Mouse (Mus musculus): ENCODE measurements around the gene Ccdc33. TPM values are rescaled to one million over a fixed set of nuclear protein-coding genes. Genes with fewer than 3 reads are reported as not detected.

Gene Ccdc33
- polyA plus RNA-seq, 1 experiment from 2014 or later: not detected

DNA sequence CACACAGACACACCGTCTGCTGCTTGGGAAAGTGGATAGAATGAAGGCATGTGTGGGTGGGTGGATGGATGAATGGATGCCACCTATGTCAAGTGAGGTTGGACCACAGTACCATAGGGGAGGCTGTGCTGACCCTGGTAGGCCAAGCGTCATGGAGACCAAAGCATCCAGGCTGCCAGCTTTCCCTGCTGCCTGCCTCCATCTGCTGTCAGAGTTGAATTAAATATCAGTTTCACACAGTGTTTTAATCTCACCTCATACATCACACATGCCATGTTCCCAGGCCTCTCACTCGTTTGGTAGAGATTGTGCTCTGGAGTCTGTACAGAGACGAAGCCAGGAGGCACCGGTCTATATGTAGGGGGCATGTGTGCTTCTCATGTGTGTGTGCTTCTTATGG, 7.8 kb downstream of the Ccdc33 start:
- no peak overlapping the region for H3K4me2 ChIP-seq
- no peaks in the 10 kb centered on the region for H3K9me3 ChIP-seq (replicated peaks)
- ATAC-seq (replicated peaks; ENCODE audit: insufficient number of reproducible peaks, insufficient read depth, low FRiP score, low read depth): no peak
- WGBS: 64% methylated on average over 5 of the region's 5 CpGs
- H3K27me3 ChIP-seq: peaks cover 30% of the 10 kb centered on the region
- H3K4me1 ChIP-seq (replicated peaks): peaks cover 29% of the 10 kb centered on the region
- no peak overlapping the region for H3K27ac ChIP-seq
- H3K9ac ChIP-seq: no peak overlapping the region
- H3K4me3 ChIP-seq: no peak overlapping the region
- no peaks in the 10 kb centered on the region for H3K36me3 ChIP-seq

DNA sequence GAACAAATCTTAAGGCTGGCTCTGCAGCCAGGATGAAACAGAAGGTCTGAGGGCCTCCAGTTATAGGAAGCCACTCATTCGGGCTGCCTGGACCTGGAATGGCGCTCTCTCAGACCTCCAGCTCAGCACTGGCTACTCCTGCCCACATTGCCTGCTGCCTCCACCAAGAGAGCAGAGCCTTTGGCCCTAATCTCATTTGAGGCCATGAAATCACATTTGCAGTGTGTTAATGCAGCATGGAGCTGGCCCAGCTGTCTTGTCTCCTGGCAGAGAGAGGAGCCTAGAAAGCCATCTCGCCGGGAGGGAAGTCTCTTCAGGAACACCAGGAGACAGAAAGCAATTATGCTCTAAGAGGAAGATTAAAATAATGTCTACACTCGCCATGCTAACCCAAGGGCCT, 11.1 kb downstream of the Ccdc33 start:
- H3K4me2 ChIP-seq: no peak overlapping the region
- 60% methylated on average over 5 of the region's 5 CpGs for WGBS
- no peak overlapping the region for H3K4me3 ChIP-seq
- no peak overlapping the region for H3K9ac ChIP-seq
- peaks cover 11% of the 10 kb centered on the region; the same call in 1 of the 2 replicates for H3K27me3 ChIP-seq
- no peaks in the 10 kb centered on the region for H3K9me3 ChIP-seq (replicated peaks)
- H3K36me3 ChIP-seq: no peaks in the 10 kb centered on the region
- no peaks in the 10 kb centered on the region for H3K4me1 ChIP-seq (replicated peaks)
- ATAC-seq (replicated peaks; ENCODE audit: insufficient number of reproducible peaks, insufficient read depth, low FRiP score, low read depth): no peak
- no peak overlapping the region for H3K27ac ChIP-seq

- H3K27ac ChIP-seq: no peak overlapping the region
- H3K4me3 ChIP-seq: no peak overlapping the region
- H3K27me3 ChIP-seq: peaks cover 9% of the 10 kb centered on the region
- H3K4me1 ChIP-seq (replicated peaks): no peaks in the 10 kb centered on the region
- H3K9ac ChIP-seq: no peak overlapping the region
- H3K9me3 ChIP-seq (replicated peaks): no peaks in the 10 kb centered on the region
- H3K36me3 ChIP-seq: no peaks in the 10 kb centered on the region
- H3K4me2 ChIP-seq: no peak overlapping the region
- no peak for ATAC-seq (replicated peaks; ENCODE audit: insufficient number of reproducible peaks, insufficient read depth, low FRiP score, low read depth)
- 64% methylated on average over 15 of the region's 15 CpGs for WGBS
Measured at GRCm38 (mm10) chr9:58105595-58106169, 12.9 kb downstream of the Ccdc33 start.

DNA sequence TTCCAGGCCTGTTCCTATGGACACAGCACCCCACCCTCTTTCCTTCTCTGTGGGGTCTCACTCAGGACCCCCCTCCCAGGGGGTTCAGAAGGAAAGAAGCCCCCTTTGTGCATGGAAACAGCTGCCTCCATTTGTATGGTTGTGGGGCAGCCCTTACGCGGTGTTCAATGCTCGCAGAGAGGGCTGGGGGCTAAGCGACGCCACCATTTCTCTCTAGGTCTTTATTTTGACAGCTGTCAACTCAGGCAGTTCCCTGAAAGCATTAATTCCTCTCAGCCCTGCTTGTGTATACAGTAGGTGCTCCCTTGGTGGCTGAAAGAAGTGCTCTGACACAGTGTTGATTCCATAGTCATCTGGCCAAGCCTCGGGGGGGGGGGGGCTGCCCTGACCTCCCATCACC, 15.0 kb downstream of the Ccdc33 start:
- no peak overlapping the region for H3K4me3 ChIP-seq
- H3K27ac ChIP-seq: no peak overlapping the region
- no peaks in the 10 kb centered on the region for H3K36me3 ChIP-seq
- H3K4me2 ChIP-seq: no peak overlapping the region
- H3K9ac ChIP-seq: no peak overlapping the region
- no peaks in the 10 kb centered on the region for H3K9me3 ChIP-seq (replicated peaks)
- peaks cover 11% of the 10 kb centered on the region for H3K27me3 ChIP-seq
- WGBS: 75% methylated on average over 6 of the region's 6 CpGs
- no peak for ATAC-seq (replicated peaks; ENCODE audit: insufficient number of reproducible peaks, insufficient read depth, low FRiP score, low read depth)
- no peaks in the 10 kb centered on the region for H3K4me1 ChIP-seq (replicated peaks)

GRCm38 (mm10) chr9:58102013-58102412, 16.6 kb downstream of the Ccdc33 start:
- Histone ChIP-seq H3K27ac (no peak overlapping the region), H3K4me3 (no peak overlapping the region), H3K36me3 (no peaks in the 10 kb centered on the region), H3K4me1 (replicated peaks) (no peaks in the 10 kb centered on the region), H3K9me3 (replicated peaks) (no peaks in the 10 kb centered on the region), H3K27me3 (peaks cover 17% of the 10 kb centered on the region), H3K9ac (no peak overlapping the region), H3K4me2 (no peak overlapping the region)
- no peak for ATAC-seq (replicated peaks; ENCODE audit: insufficient number of reproducible peaks, insufficient read depth, low FRiP score, low read depth)
- WGBS: 73% methylated on average over 4 of the region's 4 CpGs

DNA sequence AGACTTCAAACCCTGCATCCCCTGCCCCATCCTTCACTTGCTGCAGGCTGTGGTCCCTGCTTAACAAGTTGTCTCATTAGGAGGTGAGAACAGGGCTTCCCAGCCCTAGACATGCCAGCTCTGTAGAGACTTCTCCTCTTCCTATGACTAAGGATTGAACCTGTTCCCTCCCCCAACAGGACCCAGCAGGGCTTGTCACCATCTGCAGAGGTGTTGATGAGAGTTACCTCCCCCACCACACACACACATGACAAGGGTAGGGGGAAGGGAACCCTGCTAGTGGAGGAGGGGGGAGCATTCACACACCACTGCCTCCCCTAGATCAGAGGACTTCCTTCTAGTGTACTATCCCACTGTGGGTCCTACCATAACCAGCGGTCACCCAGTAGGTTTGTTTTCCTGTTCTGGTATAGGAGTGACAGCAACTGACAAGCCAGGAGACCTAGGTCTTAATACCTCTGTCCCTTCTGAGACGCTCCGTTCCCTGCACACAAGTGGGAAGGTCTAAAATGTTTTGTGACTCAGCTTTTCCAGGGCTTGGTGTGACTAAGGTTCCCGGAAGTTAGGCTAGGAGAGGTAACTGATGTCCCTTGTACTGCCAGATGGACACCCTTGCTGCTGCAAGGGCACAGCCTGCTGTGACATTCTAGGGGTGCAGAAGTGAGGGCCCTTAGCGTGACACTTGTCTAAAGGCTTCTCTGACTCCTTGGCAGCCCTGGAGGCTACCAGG, 18.6 kb downstream of the Ccdc33 start:
- Histone ChIP-seq H3K4me2 (no peak overlapping the region), H3K9me3 (replicated peaks) (no peaks in the 10 kb centered on the region), H3K27ac (no peak overlapping the region), H3K36me3 (no peaks in the 10 kb centered on the region), H3K27me3 (peaks cover 12% of the 10 kb centered on the region; the same call in 1 of the 2 replicates), H3K4me1 (replicated peaks) (no peaks in the 10 kb centered on the region), H3K9ac (no peak overlapping the region), H3K4me3 (no peak overlapping the region)
- ATAC-seq (replicated peaks; ENCODE audit: insufficient number of reproducible peaks, insufficient read depth, low FRiP score, low read depth): no peak; the same call in 1 of the 2 replicates
- 40% methylated on average over 5 of the region's 5 CpGs for WGBS

GRCm38 (mm10) chr9:58096629-58097301, 21.9 kb downstream of the Ccdc33 start:
- no peak overlapping the region for H3K4me3 ChIP-seq
- no peak overlapping the region for H3K9ac ChIP-seq
- H3K9me3 ChIP-seq (replicated peaks): no peaks in the 10 kb centered on the region
- no peak overlapping the region for H3K4me2 ChIP-seq
- H3K4me1 ChIP-seq (replicated peaks): no peaks in the 10 kb centered on the region; the same call in 1 of the 2 replicates
- H3K36me3 ChIP-seq: no peaks in the 10 kb centered on the region
- no peak for ATAC-seq (replicated peaks; ENCODE audit: insufficient number of reproducible peaks, insufficient read depth, low FRiP score, low read depth)
- peaks cover 9% of the 10 kb centered on the region; the same call in 1 of the 2 replicates for H3K27me3 ChIP-seq
- WGBS: 55% methylated on average over 5 of the region's 5 CpGs
- H3K27ac ChIP-seq: no peak overlapping the region

DNA sequence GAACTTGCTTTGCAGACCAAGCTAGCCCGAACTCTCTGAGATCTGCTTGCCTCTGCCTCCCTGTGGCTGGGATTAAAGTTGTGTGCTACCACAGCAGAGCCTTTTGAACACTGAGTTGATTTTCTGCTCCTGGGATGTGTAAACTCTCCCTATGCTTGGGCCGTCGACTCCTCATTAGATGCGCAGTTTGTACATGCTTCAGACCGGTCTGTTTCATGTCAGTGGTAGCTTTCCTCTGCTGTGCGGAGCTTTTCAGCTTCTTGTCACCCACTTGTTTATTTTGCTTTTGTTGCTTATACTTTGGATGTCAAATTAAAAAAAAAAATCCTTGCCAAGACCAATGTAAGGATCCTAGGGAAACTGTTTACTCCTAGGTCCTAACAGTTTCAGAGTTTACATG, 22.6 kb downstream of the Ccdc33 start:
- H3K4me1 ChIP-seq (replicated peaks): peaks cover 3% of the 10 kb centered on the region; the same call in 1 of the 2 replicates
- no peak overlapping the region for H3K27ac ChIP-seq
- 0 out of 2 replicates have a peak, but pooled peaks cover 8% of the 10 kb centered on the region for H3K27me3 ChIP-seq
- no peaks in the 10 kb centered on the region for H3K36me3 ChIP-seq
- no peaks in the 10 kb centered on the region for H3K9me3 ChIP-seq (replicated peaks)
- ATAC-seq (replicated peaks; ENCODE audit: insufficient number of reproducible peaks, insufficient read depth, low FRiP score, low read depth): no peak
- no peak overlapping the region for H3K9ac ChIP-seq
- no peak overlapping the region for H3K4me3 ChIP-seq
- H3K4me2 ChIP-seq: no peak overlapping the region
- 69% methylated on average over 6 of the region's 6 CpGs for WGBS

- H3K36me3 ChIP-seq: no peaks in the 10 kb centered on the region
- H3K27me3 ChIP-seq: peaks cover 11% of the 10 kb centered on the region; the same call in 1 of the 2 replicates
- H3K9ac ChIP-seq: no peak overlapping the region
- 59% methylated on average over 3 of the region's 3 CpGs for WGBS
- no peak overlapping the region for H3K4me3 ChIP-seq
- H3K4me1 ChIP-seq (replicated peaks): peaks cover 3% of the 10 kb centered on the region; the same call in 1 of the 2 replicates
- no peaks in the 10 kb centered on the region for H3K9me3 ChIP-seq (replicated peaks)
- H3K4me2 ChIP-seq: no peak overlapping the region
- no peak overlapping the region for H3K27ac ChIP-seq
- ATAC-seq (replicated peaks; ENCODE audit: insufficient number of reproducible peaks, insufficient read depth, low FRiP score, low read depth): no peak
Measured at GRCm38 (mm10) chr9:58093776-58094175, 24.8 kb downstream of the Ccdc33 start.

DNA sequence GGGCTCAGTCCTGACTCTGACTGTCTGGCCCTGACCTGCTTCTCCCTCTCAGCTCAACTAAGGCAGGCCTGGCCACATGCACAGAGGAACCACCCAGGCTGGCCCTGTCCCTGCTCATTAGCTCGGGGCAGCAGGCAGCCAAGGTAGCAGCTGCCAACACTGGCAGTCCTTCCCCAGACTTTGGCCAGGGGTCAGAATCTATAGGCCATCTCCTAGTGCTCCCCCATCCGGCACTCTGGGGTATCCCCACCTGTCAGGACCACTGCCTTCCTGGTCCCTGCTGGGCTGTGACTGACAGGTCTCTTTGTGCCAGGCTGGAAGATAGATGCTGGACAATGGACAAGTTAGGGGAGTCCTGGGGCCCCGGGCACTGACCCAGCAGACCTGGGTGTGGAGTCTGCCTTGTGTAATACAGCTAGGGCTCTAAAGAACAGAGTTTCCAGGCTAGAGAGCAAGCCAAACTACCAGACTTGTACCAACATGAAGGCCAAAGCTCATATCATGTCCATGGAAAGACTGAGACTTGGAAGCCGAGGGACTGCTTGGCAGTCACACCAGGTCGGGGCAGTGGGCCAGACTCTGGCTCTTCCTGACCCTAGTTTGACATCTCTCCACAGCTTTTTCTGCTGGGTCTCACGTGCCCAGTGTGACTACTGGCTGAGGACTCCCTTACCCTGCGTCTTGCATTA, 25.9 kb downstream of the Ccdc33 start:
- WGBS: 63% methylated on average over 7 of the region's 7 CpGs

More for the DNA sequence above, 25.9 kb downstream of the Ccdc33 start:
- peaks cover 6% of the 10 kb centered on the region for H3K27me3 ChIP-seq
- no peak overlapping the region for H3K4me3 ChIP-seq
- H3K9ac ChIP-seq: no peak overlapping the region
- no peak for ATAC-seq (replicated peaks; ENCODE audit: insufficient number of reproducible peaks, insufficient read depth, low FRiP score, low read depth)
- no peaks in the 10 kb centered on the region for H3K9me3 ChIP-seq (replicated peaks)
- no peak overlapping the region for H3K4me2 ChIP-seq
- H3K36me3 ChIP-seq: no peaks in the 10 kb centered on the region
- H3K27ac ChIP-seq: no peak overlapping the region
- peaks cover 3% of the 10 kb centered on the region; the same call in 1 of the 2 replicates for H3K4me1 ChIP-seq (replicated peaks)
